Mouse (Mus musculus) cortical plate, adult 2 months (tissue): Measurements from ENCODE around the gene Sh2b2.

Experiments used
- CTCF ChIP-seq: fragments of 200-500 bp; IDR thresholded peaks from 2 replicates; pipeline ENCODE4 v1.5.1; 2011; ENCODE audit warnings: mild to moderate bottlenecking, control low read depth, low read length; ENCODE audit not compliant: insufficient read depth; ENCODE audit errors: extremely low read depth
- POLR2A ChIP-seq: fragments of 200-500 bp; IDR thresholded peaks from 2 replicates; pipeline ENCODE4 v1.6.1; 2011; ENCODE audit warnings: mild to moderate bottlenecking, low read length, control low read depth; ENCODE audit not compliant: insufficient read depth; ENCODE audit errors: extremely low read depth

- TF ChIP-seq CTCF (no peak), POLR2A (no peak)
Measured at GRCm38 (mm10) chr5:136263342-136263741, 17.0 kb upstream of the Sh2b2 start.
